Mouse (Mus musculus) forebrain, embryonic 12.5 days (tissue): Measurements from ENCODE around the gene Thy1. TPM values are rescaled to one million over a fixed set of nuclear protein-coding genes. Genes with fewer than 3 reads are reported as not detected.

Source experiments
- ATAC-seq: fragments of 200-750 bp; cut with Nextera tagmentation; 2 replicates; pipeline ENCODE4 v1.8.0; 2017; ENCODE audit warnings: moderate TSS enrichment; ENCODE audit not compliant: low FRiP score
- H3K27ac ChIP-seq: fragments of 300-500 bp; sonication (generic); 2 replicates; pipeline ENCODE4 v1.5.1; 2016; ENCODE audit warnings: mild to moderate bottlenecking
- H3K27me3 ChIP-seq: fragments of 300-500 bp; sonication (generic); 2 replicates; pipeline ENCODE4 v1.6.1; 2016; ENCODE audit warnings: mild to moderate bottlenecking
- H3K36me3 ChIP-seq: fragments of 300-500 bp; sonication (generic); replicated peaks from 2 replicates; pipeline ENCODE4 v1.6.1; 2016; ENCODE audit warnings: mild to moderate bottlenecking
- H3K4me1 ChIP-seq: fragments of 300-500 bp; sonication (generic); 2 replicates; pipeline ENCODE4 v1.6.1; 2016
- H3K4me2 ChIP-seq: fragments of 300-500 bp; sonication (generic); 2 replicates; pipeline ENCODE4 v1.6.1; 2016; ENCODE audit warnings: mild to moderate bottlenecking, moderate library complexity
- H3K4me3 ChIP-seq: fragments of 300-500 bp; sonication (generic); replicated peaks from 2 replicates; pipeline ENCODE4 v1.5.1; 2016; ENCODE audit warnings: mild to moderate bottlenecking
- H3K9ac ChIP-seq: fragments of 300-500 bp; sonication (generic); 2 replicates; pipeline ENCODE4 v1.6.1; 2016; ENCODE audit warnings: mild to moderate bottlenecking
- H3K9me3 ChIP-seq: fragments of 300-500 bp; sonication (generic); 2 replicates; pipeline ENCODE4 v1.6.1; 2016
- WGBS: fragments of 180-500 bp; shearing (Covaris S2); methylation state at CpG from one replicate; pipeline ENCODE4 v1.1.7; 2016; 5-methylcytosine and 5-hydroxymethylcytosine counted together
- polyA plus RNA-seq: library from polyadenylated mRNA; unstranded; fragments of >200 nt; fragmentation: Nextera tagmentation; extraction: Ambion mirVana; gene quantifications from 2 replicates; pipeline ENCODE4 v1.2.1, GENCODE M21; 2016

The Thy1 gene
- polyA plus RNA-seq, 1 experiment from 2014 or later, result not detected

DNA sequence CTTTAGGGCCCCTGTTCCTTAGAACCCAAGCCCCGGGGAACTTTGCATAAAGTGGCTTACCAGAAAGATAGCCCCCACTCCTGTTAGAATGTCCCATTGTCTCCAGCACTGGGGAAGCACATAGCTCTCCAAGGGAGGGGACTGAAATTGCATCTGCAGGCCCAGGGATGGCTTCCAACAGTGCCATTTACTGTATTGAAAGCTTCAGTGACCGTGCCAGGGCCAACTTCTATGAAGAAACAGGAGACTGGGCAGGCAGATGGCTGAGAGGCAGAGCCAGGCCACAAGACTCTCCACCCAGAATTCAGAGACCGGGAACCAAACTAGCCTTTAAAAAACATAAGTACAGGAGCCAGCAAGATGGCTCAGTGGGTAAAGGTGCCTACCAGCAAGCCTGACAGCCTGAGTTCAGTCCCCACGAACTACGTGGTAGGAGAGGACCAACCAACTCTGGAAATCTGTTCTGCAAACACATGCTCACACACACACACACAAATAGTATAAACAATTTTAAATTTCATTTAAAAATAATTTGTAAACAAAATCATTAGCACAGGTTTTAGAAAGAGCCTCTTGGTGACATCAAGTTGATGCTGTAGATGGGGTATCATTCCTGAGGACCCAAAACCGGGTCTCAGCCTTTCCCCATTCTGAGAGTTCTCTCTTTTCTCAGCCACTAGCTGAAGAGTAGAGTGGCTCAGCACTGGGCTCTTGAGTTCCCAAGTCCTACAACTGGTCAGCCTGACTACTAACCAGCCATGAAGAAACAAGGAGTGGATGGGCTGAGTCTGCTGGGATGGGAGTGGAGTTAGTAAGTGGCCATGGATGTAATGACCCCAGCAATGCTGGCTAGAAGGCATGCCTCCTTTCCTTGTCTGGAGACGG lies 1.4 kb upstream of the Thy1 start:
- no peaks in the 10 kb centered on the region for H3K36me3 ChIP-seq
- peaks cover 58% of the 10 kb centered on the region for H3K27me3 ChIP-seq
- H3K4me2 ChIP-seq, result no peak overlapping the region
- peaks cover 15% of the 10 kb centered on the region for H3K4me1 ChIP-seq
- no peak overlapping the region for H3K4me3 ChIP-seq
- 73% methylated on average over 7 of the region's 7 CpGs for WGBS
- no peaks in the 10 kb centered on the region for H3K9me3 ChIP-seq
- no peak for ATAC-seq
- no peak overlapping the region for H3K9ac ChIP-seq
- no peak overlapping the region for H3K27ac ChIP-seq

DNA sequence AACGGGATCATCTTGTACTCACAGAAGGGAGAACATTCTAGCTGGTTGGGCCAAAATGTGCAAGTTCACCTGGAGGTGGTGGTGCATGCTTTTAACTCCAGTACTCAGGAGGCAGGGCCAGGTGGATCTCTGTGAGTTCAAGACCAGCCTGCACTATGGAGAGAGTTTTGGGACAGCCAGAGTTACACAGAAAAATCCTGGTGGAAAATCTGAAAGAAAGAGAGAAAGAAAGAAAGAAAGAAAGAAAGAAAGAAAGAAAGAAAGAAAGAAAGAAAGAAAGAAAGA lies 846 bp upstream of the Thy1 start:
- Histone ChIP-seq H3K27ac (no peak overlapping the region), H3K9me3 (no peaks in the 10 kb centered on the region), H3K4me1 (peaks cover 15% of the 10 kb centered on the region), H3K36me3 (no peaks in the 10 kb centered on the region), H3K27me3 (peaks cover 62% of the 10 kb centered on the region), H3K9ac (no peak overlapping the region), H3K4me3 (no peak overlapping the region), H3K4me2 (no peak overlapping the region)
- no peak for ATAC-seq
- 90% methylated on average over 1 of the region's 1 CpGs for WGBS

DNA sequence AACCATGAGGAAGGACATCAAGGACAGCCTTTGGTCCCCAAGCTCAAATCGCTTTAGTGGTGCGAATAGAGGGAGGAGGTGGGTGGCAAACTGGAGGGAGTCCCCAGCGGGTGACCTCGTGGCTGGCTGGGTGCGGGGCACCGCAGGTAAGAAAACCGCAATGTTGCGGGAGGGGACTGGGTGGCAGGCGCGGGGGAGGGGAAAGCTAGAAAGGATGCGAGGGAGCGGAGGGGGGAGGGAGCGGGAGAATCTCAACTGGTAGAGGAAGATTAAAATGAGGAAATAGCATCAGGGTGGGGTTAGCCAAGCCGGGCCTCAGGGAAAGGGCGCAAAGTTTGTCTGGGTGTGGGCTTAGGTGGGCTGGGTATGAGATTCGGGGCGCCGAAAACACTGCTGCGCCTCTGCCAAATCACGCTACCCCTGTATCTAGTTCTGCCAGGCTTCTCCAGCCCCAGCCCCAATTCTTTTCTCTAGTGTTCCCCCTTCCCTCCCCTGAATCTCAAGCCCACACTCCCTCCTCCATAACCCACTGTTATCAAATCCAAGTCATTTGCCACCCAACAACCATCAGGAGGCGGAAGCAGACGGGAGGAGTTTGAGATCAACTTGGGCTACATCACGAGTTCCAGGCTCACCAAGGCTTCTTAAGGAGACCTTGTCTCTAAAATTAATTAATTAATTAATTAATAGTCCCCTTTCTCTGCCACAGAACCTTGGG lies 683 bp downstream of the Thy1 start:
- H3K9ac ChIP-seq, result peak overlapping the region; percentile 36
- peak overlapping the region; percentile 58 for H3K4me2 ChIP-seq
- H3K27me3 ChIP-seq, result peaks cover 64% of the 10 kb centered on the region
- H3K27ac ChIP-seq, result no peak overlapping the region
- no peak for ATAC-seq
- peak overlapping the region; percentile 36 for H3K4me3 ChIP-seq
- H3K9me3 ChIP-seq, result no peaks in the 10 kb centered on the region
- WGBS, result 4% methylated on average over 23 of the region's 23 CpGs
- peaks cover 15% of the 10 kb centered on the region for H3K4me1 ChIP-seq
- no peaks in the 10 kb centered on the region for H3K36me3 ChIP-seq

DNA sequence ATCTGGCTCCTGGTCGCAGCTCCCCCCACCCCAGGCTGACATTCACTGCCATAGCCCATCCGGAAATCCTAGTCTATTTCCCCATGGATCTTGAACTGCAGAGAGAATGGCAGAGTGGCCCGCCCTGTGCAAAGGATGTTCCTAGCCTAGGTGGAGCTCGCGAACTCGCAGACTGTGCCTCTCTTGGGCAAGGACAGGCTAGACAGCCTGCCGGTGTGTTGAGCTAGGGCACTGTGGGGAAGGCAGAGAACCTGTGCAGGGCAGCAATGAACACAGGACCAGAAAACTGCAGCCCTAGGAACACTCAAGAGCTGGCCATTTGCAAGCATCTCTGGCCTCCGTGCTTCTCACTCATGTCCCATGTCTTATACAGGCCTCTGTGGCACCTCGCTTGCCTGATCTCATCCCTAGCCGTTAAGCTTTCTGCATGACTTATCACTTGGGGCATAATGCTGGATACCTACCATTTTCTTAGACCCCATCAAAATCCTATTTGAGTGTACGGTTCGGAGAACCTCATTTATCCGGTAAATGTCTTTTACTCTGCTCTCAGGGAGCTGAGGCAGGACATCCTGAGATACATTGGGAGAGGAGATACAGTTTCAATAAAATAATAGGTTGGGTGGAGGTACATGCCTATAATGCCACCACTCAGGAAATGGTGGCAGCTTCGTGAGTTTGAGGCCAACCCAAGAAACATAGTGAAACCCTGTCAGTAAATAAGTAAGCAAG lies 1.4 kb downstream of the Thy1 start:
- no peaks in the 10 kb centered on the region for H3K9me3 ChIP-seq
- H3K27me3 ChIP-seq, result peaks cover 64% of the 10 kb centered on the region

DNA sequence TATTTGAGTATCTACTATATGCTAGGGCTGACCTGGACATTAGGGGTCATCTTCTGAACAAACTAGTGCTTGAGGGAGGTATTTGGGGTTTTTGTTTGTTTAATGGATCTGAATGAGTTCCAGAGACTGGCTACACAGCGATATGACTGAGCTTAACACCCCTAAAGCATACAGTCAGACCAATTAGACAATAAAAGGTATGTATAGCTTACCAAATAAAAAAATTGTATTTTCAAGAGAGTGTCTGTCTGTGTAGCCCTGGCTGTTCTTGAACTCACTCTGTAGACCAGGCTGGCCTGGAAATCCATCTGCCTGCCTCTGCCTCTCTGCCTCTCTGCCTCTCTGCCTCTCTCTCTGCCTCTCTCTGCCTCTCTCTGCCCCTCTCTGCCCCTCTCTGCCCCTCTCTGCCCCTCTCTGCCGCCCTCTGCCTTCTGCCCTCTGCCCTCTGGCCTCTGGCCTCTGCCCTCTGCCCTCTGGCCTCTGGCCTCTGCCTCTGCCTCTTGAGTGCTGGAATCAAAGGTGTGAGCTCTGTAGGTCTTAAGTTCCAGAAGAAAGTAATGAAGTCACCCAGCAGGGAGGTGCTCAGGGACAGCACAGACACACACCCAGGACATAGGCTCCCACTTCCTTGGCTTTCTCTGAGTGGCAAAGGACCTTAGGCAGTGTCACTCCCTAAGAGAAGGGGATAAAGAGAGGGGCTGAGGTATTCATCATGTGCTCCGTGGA lies 2.1 kb downstream of the Thy1 start:
- Histone ChIP-seq H3K4me2 (no peak overlapping the region), H3K9ac (no peak overlapping the region), H3K36me3 (no peaks in the 10 kb centered on the region), H3K9me3 (no peaks in the 10 kb centered on the region), H3K4me3 (no peak overlapping the region), H3K4me1 (peaks cover 15% of the 10 kb centered on the region), H3K27me3 (peaks cover 64% of the 10 kb centered on the region), H3K27ac (no peak overlapping the region)
- no peak for ATAC-seq
- 61% methylated on average over 3 of the region's 3 CpGs for WGBS

More for the DNA sequence above, 1.4 kb downstream of the Thy1 start:
- Histone ChIP-seq H3K9ac (no peak overlapping the region), H3K36me3 (no peaks in the 10 kb centered on the region), H3K4me2 (no peak overlapping the region), H3K27ac (no peak overlapping the region), H3K4me1 (peaks cover 15% of the 10 kb centered on the region), H3K4me3 (no peak overlapping the region)
- no peak for ATAC-seq
- WGBS, result 40% methylated on average over 14 of the region's 14 CpGs

DNA sequence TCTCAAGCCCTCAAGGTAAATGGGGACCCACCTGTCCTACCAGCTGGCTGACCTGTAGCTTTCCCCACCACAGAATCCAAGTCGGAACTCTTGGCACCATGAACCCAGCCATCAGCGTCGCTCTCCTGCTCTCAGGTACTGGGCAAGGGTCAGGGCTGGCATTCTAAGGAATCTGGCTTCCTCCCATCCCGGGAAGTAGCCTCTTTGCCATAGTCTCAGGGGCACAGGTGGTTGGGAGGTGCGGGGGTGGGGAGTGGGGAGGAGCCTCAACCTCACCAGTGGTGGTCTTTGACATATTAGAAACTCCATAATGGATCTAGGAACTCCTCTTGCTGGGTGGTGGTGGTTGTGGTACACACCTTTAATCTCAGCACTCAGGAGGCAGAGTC lies 2.7 kb downstream of the Thy1 start:
- peaks cover 63% of the 10 kb centered on the region for H3K27me3 ChIP-seq
- 83% methylated on average over 5 of the region's 5 CpGs for WGBS
- H3K4me3 ChIP-seq, result no peak overlapping the region
- ATAC-seq, result no peak
- H3K36me3 ChIP-seq, result no peaks in the 10 kb centered on the region
- H3K4me2 ChIP-seq, result no peak overlapping the region
- no peak overlapping the region for H3K9ac ChIP-seq
- H3K9me3 ChIP-seq, result no peaks in the 10 kb centered on the region
- peaks cover 15% of the 10 kb centered on the region for H3K4me1 ChIP-seq
- no peak overlapping the region for H3K27ac ChIP-seq

DNA sequence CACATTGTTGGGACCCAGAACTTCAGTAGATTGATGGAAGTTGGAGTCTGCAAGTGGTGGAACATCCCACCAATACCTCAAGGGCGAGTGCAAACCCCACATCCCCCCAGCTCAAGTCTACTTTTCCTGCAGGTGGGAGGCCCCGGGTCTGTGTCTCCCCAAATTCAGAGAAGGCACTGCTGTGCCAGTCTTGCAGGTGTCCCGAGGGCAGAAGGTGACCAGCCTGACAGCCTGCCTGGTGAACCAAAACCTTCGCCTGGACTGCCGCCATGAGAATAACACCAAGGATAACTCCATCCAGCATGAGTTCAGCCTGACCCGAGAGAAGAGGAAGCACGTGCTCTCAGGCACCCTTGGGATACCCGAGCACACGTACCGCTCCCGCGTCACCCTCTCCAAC lies 3.2 kb downstream of the Thy1 start:
- WGBS, result 88% methylated on average over 12 of the region's 12 CpGs
- Histone ChIP-seq H3K4me2 (no peak overlapping the region), H3K36me3 (no peaks in the 10 kb centered on the region), H3K9me3 (no peaks in the 10 kb centered on the region), H3K27ac (no peak overlapping the region), H3K9ac (no peak overlapping the region), H3K4me3 (no peak overlapping the region), H3K4me1 (peaks cover 15% of the 10 kb centered on the region), H3K27me3 (peaks cover 57% of the 10 kb centered on the region)
- ATAC-seq, result no peak

DNA sequence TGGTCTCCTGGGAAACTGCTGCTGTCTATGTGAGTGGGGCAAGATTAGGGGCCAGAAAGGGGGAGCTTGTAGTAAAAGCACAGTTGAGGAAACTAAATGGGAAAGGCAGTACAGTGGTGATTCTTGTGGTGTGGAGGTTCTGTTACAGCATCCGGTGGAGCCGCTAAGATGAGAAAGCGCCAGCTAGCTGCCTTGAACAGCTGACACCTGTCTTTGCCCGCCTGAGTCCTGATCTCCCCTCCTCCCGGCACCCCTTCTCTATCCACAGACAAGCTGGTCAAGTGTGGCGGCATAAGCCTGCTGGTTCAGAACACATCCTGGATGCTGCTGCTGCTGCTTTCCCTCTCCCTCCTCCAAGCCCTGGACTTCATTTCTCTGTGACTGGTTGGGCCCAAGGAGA lies 3.9 kb downstream of the Thy1 start:
- H3K4me1 ChIP-seq, result peaks cover 15% of the 10 kb centered on the region
- no peak overlapping the region for H3K9ac ChIP-seq
- H3K36me3 ChIP-seq, result no peaks in the 10 kb centered on the region
- H3K27me3 ChIP-seq, result peaks cover 51% of the 10 kb centered on the region
- WGBS, result 73% methylated on average over 6 of the region's 6 CpGs
- H3K27ac ChIP-seq, result no peak overlapping the region
- no peaks in the 10 kb centered on the region for H3K9me3 ChIP-seq
- ATAC-seq, result no peak
- H3K4me2 ChIP-seq, result no peak overlapping the region
- no peak overlapping the region for H3K4me3 ChIP-seq

DNA sequence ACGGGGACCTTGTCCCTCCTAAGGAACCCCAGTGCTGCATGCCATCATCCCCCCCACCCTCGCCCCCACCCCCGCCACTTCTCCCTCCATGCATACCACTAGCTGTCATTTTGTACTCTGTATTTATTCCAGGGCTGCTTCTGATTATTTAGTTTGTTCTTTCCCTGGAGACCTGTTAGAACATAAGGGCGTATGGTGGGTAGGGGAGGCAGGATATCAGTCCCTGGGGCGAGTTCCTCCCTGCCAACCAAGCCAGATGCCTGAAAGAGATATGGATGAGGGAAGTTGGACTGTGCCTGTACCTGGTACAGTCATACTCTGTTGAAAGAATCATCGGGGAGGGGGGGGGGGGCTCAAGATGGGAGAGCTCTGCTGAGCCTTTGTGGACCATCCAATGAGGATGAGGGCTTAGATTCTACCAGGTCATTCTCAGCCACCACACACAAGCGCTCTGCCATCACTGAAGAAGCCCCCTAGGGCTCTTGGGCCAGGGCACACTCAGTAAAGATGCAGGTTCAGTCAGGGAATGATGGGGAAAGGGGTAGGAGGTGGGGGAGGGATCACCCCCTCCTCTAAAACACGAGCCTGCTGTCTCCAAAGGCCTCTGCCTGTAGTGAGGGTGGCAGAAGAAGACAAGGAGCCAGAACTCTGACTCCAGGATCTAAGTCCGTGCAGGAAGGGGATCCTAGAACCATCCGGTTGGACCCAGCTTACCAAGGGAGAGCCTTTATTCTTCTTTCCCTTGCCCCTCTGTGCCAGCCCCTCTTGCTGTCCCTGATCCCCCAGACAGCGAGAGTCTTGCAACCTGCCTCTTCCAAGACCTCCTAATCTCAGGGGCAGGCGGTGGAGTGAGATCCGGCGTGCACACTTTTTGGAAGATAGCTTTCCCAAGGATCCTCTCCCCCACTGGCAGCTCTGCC lies 4.6 kb downstream of the Thy1 start:
- H3K27ac ChIP-seq, result no peak overlapping the region
- peaks cover 45% of the 10 kb centered on the region for H3K27me3 ChIP-seq
- H3K4me3 ChIP-seq, result no peak overlapping the region
- no peaks in the 10 kb centered on the region for H3K36me3 ChIP-seq
- no peak overlapping the region for H3K4me2 ChIP-seq
- no peak overlapping the region for H3K9ac ChIP-seq
- no peak for ATAC-seq
- WGBS, result 81% methylated on average over 14 of the region's 14 CpGs
- no peaks in the 10 kb centered on the region for H3K9me3 ChIP-seq
- peaks cover 13% of the 10 kb centered on the region for H3K4me1 ChIP-seq

DNA sequence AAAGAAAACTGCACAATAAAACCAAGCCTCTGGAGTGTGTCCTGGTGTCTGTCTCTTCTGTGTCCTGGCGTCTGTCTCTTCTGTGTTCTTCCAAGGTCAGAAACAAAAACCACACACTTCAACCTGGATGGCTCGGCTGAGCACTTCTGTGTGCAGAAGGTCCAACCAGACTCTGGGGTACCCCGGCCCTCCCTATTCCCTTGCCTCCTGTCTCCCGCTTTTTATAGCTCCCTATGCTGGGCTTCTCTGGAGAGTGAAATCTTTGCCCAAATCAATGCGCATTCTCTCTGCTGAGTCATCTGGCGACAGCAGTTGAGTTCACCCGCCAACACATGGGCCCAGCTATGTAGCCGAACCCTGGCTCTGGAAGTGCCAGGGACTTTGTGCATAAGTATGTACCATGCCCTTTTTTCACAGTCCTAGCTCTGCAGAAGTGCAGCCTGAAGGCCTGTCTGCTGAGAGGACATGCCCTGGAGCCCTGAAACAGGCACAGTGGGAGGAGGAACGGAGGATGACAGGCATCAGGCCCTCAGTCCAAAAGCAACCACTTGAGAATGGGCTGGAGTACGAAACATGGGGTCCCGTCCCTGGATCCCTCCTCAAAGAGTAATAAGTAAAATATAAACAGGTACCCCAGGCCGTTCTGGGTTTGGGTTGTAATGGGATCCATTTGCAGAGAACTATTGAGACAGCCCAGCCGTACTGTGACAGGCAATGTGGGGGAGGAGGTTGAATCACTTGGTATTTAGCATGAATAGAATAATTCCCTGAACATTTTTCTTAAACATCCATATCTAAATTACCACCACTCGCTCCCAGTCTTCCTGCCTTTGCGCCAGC lies 5.6 kb downstream of the Thy1 start:
- Histone ChIP-seq H3K27ac (no peak overlapping the region), H3K9ac (no peak overlapping the region), H3K4me3 (no peak overlapping the region), H3K9me3 (no peaks in the 10 kb centered on the region), H3K27me3 (peaks cover 35% of the 10 kb centered on the region), H3K4me1 (peaks cover 3% of the 10 kb centered on the region), H3K4me2 (no peak overlapping the region), H3K36me3 (no peaks in the 10 kb centered on the region)
- ATAC-seq, result no peak
- 83% methylated on average over 15 of the region's 15 CpGs for WGBS
